Mouse (Mus musculus): ENCODE measurements at regions not wholly inside any gene's neighbourhood (a gene's known extent, or its start where the extent isn't known, plus 50 kb on each side); places are given as distances from the start of the nearest gene placed in this dataset.

- H3K4me2 ChIP-seq, result no peak overlapping the region
- no peaks in the 10 kb centered on the region for H3K4me1 ChIP-seq (replicated peaks)
- no peaks in the 10 kb centered on the region for H3K9me3 ChIP-seq
- H3K4me3 ChIP-seq (replicated peaks), result no peak overlapping the region
- no peak overlapping the region for H3K27ac ChIP-seq
- no peak overlapping the region for H3K9ac ChIP-seq (replicated peaks)
- ATAC-seq (ENCODE audit: insufficient number of reproducible peaks, insufficient read depth, low FRiP score, low TSS enrichment, low read depth), result no peak
- H3K27me3 ChIP-seq, result no peaks in the 10 kb centered on the region
- no peaks in the 10 kb centered on the region for H3K36me3 ChIP-seq
Observed at GRCm38 (mm10) chr3:159689743-159690142, 90.8 kb downstream of the Rpe65 start.

DNA sequence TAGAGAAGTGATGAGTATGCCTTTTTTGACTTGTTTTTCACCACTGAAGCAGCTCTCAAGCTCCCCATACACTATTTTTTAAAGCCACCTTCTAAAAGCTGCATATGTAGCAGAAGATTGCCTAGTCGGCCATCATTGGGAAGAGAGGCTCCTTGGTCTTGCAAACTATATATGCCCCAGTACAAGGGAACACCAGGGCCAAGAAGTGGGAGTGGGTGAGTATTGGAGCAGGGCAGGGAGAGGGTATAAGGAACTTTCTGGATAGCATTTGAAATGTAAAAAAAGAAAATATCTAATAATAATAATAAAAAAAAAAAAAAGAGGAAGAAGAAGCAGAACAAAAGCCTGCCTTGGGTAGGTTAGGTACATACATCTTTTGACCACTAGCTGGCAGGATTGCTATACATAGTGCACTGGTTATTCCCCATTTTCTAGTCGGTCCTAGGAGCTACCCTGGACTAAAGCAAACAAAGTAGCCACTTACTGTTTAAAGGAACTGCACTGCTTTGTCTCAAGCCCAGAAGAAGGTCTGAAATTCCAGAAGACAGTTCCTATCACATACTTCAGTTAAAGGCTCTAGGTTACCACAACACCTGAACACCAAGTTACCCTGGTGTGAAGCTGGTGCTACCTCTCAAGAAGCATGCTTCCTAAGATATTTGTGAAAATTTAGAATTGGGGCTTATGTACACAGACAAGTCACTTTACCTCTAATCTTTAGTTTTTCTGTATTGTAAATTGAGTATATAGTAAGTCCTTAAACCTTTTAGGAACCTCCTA lies 114.9 kb upstream of the Wls start:
- H3K27me3 ChIP-seq, result no peaks in the 10 kb centered on the region
- no peaks in the 10 kb centered on the region for H3K4me1 ChIP-seq (replicated peaks)
- peak; percentile 79 for ATAC-seq (ENCODE audit: insufficient number of reproducible peaks, insufficient read depth, low FRiP score, low TSS enrichment, low read depth)
- H3K27ac ChIP-seq, result no peak overlapping the region
- no peak overlapping the region for H3K9ac ChIP-seq (replicated peaks)
- WGBS, result 33% methylated on average over 2 of the region's 2 CpGs
- no peak overlapping the region for H3K4me3 ChIP-seq (replicated peaks)
- H3K9me3 ChIP-seq, result no peaks in the 10 kb centered on the region
- H3K4me2 ChIP-seq, result no peak overlapping the region
- H3K36me3 ChIP-seq, result no peaks in the 10 kb centered on the region

DNA sequence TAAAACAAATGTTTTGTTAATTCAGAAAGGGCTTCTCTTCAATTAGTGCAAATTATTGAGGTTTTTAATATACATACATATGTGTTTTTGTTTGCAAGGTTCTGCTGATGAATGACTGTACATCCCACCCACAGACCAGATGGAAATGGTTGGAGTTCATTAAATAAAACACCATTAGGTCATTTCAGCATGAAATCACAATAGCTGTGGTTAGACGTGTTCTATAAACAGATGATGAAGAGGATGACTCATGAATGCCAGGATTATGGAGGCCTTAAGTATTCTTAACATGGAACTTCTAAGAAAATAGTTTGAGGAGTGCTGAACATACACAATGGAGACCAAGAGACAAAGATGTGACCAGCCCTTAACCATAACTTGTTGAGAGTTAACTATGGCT lies 107.3 kb upstream of the Wls start:
- H3K4me3 ChIP-seq (replicated peaks), result no peak overlapping the region
- H3K9me3 ChIP-seq, result no peaks in the 10 kb centered on the region
- H3K36me3 ChIP-seq, result no peaks in the 10 kb centered on the region
- H3K27ac ChIP-seq, result no peak overlapping the region
- H3K9ac ChIP-seq (replicated peaks), result no peak overlapping the region
- no peak overlapping the region for H3K4me2 ChIP-seq
- 78% methylated on average over 1 of the region's 1 CpGs for WGBS
- no peaks in the 10 kb centered on the region for H3K27me3 ChIP-seq
- no peak for ATAC-seq (ENCODE audit: insufficient number of reproducible peaks, insufficient read depth, low FRiP score, low TSS enrichment, low read depth)
- H3K4me1 ChIP-seq (replicated peaks), result no peaks in the 10 kb centered on the region

DNA sequence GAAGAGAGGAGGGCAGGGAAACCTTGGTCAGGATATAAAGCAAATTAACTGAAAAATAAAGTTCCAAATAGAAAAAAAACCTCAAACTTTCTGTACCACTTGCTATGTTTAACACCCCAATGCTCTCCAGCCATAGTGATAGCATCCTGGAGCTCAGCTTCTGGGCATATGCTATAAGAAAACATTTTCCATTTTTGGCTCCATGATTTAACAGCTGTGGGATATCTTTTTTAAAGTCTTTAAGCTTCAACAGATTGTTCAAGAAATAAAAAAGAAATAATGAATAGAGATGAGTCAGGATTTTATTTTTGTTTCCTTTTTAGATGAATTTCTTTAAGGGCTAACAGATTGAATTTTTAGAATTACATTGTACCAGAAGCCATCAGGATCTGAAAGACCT lies 106.3 kb upstream of the Wls start:
- Histone ChIP-seq H3K4me3 (replicated peaks) (no peak overlapping the region), H3K4me1 (replicated peaks) (no peaks in the 10 kb centered on the region), H3K4me2 (no peak overlapping the region), H3K27me3 (no peaks in the 10 kb centered on the region), H3K36me3 (no peaks in the 10 kb centered on the region), H3K9ac (replicated peaks) (no peak overlapping the region), H3K27ac (no peak overlapping the region), H3K9me3 (no peaks in the 10 kb centered on the region)
- no peak for ATAC-seq (ENCODE audit: insufficient number of reproducible peaks, insufficient read depth, low FRiP score, low TSS enrichment, low read depth)

GRCm38 (mm10) chr3:159734547-159734946 lies 104.9 kb upstream of the Wls start:
- Histone ChIP-seq H3K27ac (no peak overlapping the region), H3K9me3 (no peaks in the 10 kb centered on the region), H3K4me2 (no peak overlapping the region), H3K4me1 (replicated peaks) (no peaks in the 10 kb centered on the region), H3K27me3 (no peaks in the 10 kb centered on the region), H3K36me3 (no peaks in the 10 kb centered on the region), H3K4me3 (replicated peaks) (no peak overlapping the region), H3K9ac (replicated peaks) (no peak overlapping the region)
- ATAC-seq (ENCODE audit: insufficient number of reproducible peaks, insufficient read depth, low FRiP score, low TSS enrichment, low read depth), result no peak
- WGBS, result 92% methylated on average over 1 of the region's 1 CpGs

GRCm38 (mm10) chr3:159736070-159736469 lies 103.4 kb upstream of the Wls start:
- no peak for ATAC-seq (ENCODE audit: insufficient number of reproducible peaks, insufficient read depth, low FRiP score, low TSS enrichment, low read depth)
- no peak overlapping the region for H3K4me2 ChIP-seq
- no peak overlapping the region for H3K9ac ChIP-seq (replicated peaks)
- H3K4me3 ChIP-seq (replicated peaks), result no peak overlapping the region
- WGBS, result 86% methylated on average over 1 of the region's 1 CpGs
- no peaks in the 10 kb centered on the region for H3K36me3 ChIP-seq
- H3K9me3 ChIP-seq, result no peaks in the 10 kb centered on the region
- no peaks in the 10 kb centered on the region for H3K4me1 ChIP-seq (replicated peaks)
- no peak overlapping the region for H3K27ac ChIP-seq
- no peaks in the 10 kb centered on the region for H3K27me3 ChIP-seq

GRCm38 (mm10) chr3:159740600-159741279 lies 98.7 kb upstream of the Wls start:
- H3K4me1 ChIP-seq (replicated peaks), result no peaks in the 10 kb centered on the region
- H3K36me3 ChIP-seq, result no peaks in the 10 kb centered on the region
- no peak overlapping the region for H3K27ac ChIP-seq
- no peaks in the 10 kb centered on the region for H3K9me3 ChIP-seq
- H3K4me2 ChIP-seq, result no peak overlapping the region
- WGBS, result 72% methylated on average over 5 of the region's 5 CpGs
- no peaks in the 10 kb centered on the region for H3K27me3 ChIP-seq
- no peak for ATAC-seq (ENCODE audit: insufficient number of reproducible peaks, insufficient read depth, low FRiP score, low TSS enrichment, low read depth)
- no peak overlapping the region for H3K4me3 ChIP-seq (replicated peaks)
- no peak overlapping the region for H3K9ac ChIP-seq (replicated peaks)

DNA sequence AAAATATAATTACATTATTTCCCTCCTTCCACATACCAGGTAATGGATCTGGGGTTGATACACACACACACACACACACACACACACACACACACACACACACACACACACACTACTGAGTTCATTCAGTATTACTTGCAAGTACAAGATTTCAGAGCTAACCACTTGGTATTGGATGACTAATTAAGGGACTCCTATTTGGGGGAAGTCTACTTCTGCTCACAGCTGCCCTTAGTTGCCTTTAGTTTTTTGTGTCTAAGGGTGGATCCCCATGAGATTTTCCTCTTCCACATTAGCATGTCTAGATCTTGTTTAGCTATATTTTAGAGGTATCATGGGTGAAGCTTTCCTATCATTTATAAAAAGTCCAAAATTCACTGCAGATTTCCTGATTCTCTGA lies 97.7 kb upstream of the Wls start:
- no peaks in the 10 kb centered on the region for H3K4me1 ChIP-seq (replicated peaks)
- H3K9me3 ChIP-seq, result no peaks in the 10 kb centered on the region
- H3K27ac ChIP-seq, result no peak overlapping the region
- H3K4me2 ChIP-seq, result no peak overlapping the region
- no peak overlapping the region for H3K9ac ChIP-seq (replicated peaks)
- H3K36me3 ChIP-seq, result no peaks in the 10 kb centered on the region
- no peak for ATAC-seq (ENCODE audit: insufficient number of reproducible peaks, insufficient read depth, low FRiP score, low TSS enrichment, low read depth)
- no peak overlapping the region for H3K4me3 ChIP-seq (replicated peaks)
- no peaks in the 10 kb centered on the region for H3K27me3 ChIP-seq

- Histone ChIP-seq H3K27ac (no peak overlapping the region), H3K4me1 (replicated peaks) (no peaks in the 10 kb centered on the region), H3K36me3 (no peaks in the 10 kb centered on the region), H3K27me3 (no peaks in the 10 kb centered on the region), H3K4me3 (replicated peaks) (no peak overlapping the region), H3K9me3 (no peaks in the 10 kb centered on the region), H3K9ac (replicated peaks) (no peak overlapping the region), H3K4me2 (no peak overlapping the region)
- ATAC-seq (ENCODE audit: insufficient number of reproducible peaks, insufficient read depth, low FRiP score, low TSS enrichment, low read depth), result no peak
- WGBS, result 74% methylated on average over 1 of the region's 1 CpGs
Observed at GRCm38 (mm10) chr3:159759740-159760139, 79.7 kb upstream of the Wls start.

- ATAC-seq (ENCODE audit: insufficient number of reproducible peaks, insufficient read depth, low FRiP score, low TSS enrichment, low read depth), result no peak
- H3K27ac ChIP-seq, result no peak overlapping the region
- no peaks in the 10 kb centered on the region for H3K4me1 ChIP-seq (replicated peaks)
- H3K4me2 ChIP-seq, result no peak overlapping the region
- H3K4me3 ChIP-seq (replicated peaks), result no peak overlapping the region
- WGBS, result 84% methylated on average over 2 of the region's 2 CpGs
- no peaks in the 10 kb centered on the region for H3K9me3 ChIP-seq
- H3K36me3 ChIP-seq, result no peaks in the 10 kb centered on the region
- no peaks in the 10 kb centered on the region for H3K27me3 ChIP-seq
- no peak overlapping the region for H3K9ac ChIP-seq (replicated peaks)
Observed at GRCm38 (mm10) chr3:159760293-159760692, 79.2 kb upstream of the Wls start.

DNA sequence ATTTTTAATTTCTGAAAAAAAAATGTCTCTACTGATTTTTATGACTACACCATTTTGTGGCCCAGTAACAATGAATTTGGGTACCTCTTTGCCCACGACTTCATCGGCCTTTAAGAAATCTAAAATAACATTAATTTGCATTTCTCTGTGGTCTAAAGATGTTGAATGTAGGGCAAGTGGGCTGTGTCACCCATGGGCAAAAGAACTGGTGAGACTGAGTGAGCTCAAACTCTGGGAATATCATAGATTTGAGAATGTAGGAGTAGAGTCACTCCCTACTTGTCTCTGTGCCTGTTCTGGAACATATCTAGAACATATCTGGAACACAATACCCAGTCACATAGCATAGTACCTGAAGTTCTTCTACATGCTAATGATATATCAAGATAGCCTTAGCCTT lies 78.5 kb upstream of the Wls start:
- 88% methylated on average over 2 of the region's 2 CpGs for WGBS

More for the DNA sequence above, 78.5 kb upstream of the Wls start:
- no peaks in the 10 kb centered on the region for H3K27me3 ChIP-seq
- no peak overlapping the region for H3K4me2 ChIP-seq
- no peak overlapping the region for H3K4me3 ChIP-seq (replicated peaks)
- H3K27ac ChIP-seq, result no peak overlapping the region
- no peaks in the 10 kb centered on the region for H3K4me1 ChIP-seq (replicated peaks)
- ATAC-seq (ENCODE audit: insufficient number of reproducible peaks, insufficient read depth, low FRiP score, low TSS enrichment, low read depth), result no peak
- no peaks in the 10 kb centered on the region for H3K36me3 ChIP-seq
- H3K9me3 ChIP-seq, result no peaks in the 10 kb centered on the region
- no peak overlapping the region for H3K9ac ChIP-seq (replicated peaks)

Measured in limb, embryonic 12.5 days (tissue).